Mouse (Mus musculus) embryonic facial prominence, embryonic 12.5 days (tissue): ENCODE data around the gene Rfx7. TPM values are rescaled to one million over a fixed set of nuclear protein-coding genes. Genes with fewer than 3 reads are reported as not detected.
"Not testable (repeated sequence)": the region's sequence is repeated elsewhere in the genome, so short reads cannot be mapped to it uniquely, and the experiment has no call there.

Experiments
- ATAC-seq: fragments of 200-750 bp; cut with Nextera tagmentation; 2 replicates; pipeline ENCODE4 v1.8.0; 2017; ENCODE audit not compliant: insufficient number of reproducible peaks, insufficient read depth, low FRiP score, low TSS enrichment
- H3K27ac ChIP-seq: fragments of 300-500 bp; sonication (generic); 2 replicates; pipeline ENCODE4 v1.5.1; 2016; ENCODE audit warnings: mild to moderate bottlenecking
- H3K27me3 ChIP-seq: fragments of 300-500 bp; sonication (generic); 2 replicates; pipeline ENCODE4 v1.6.1; 2016; ENCODE audit warnings: mild to moderate bottlenecking, moderate library complexity
- H3K36me3 ChIP-seq: fragments of 300-500 bp; sonication (generic); 2 replicates; pipeline ENCODE4 v1.6.1; 2016; ENCODE audit warnings: mild to moderate bottlenecking
- H3K4me1 ChIP-seq: fragments of 300-500 bp; sonication (generic); 2 replicates; pipeline ENCODE4 v1.6.1; 2016
- H3K4me2 ChIP-seq: fragments of 300-500 bp; sonication (generic); replicated peaks from 2 replicates; pipeline ENCODE4 v1.6.1; 2016; ENCODE audit warnings: mild to moderate bottlenecking, moderate library complexity
- H3K4me3 ChIP-seq: fragments of 300-500 bp; sonication (generic); 2 replicates; pipeline ENCODE4 v1.5.1; 2016; ENCODE audit warnings: mild to moderate bottlenecking
- H3K9ac ChIP-seq: fragments of 300-500 bp; sonication (generic); 2 replicates; pipeline ENCODE4 v1.6.1; 2016; ENCODE audit warnings: mild to moderate bottlenecking, moderate library complexity
- H3K9me3 ChIP-seq: fragments of 300-500 bp; sonication (generic); 2 replicates; pipeline ENCODE4 v1.6.1; 2016; ENCODE audit warnings: mild to moderate bottlenecking, moderate library complexity
- WGBS: fragments of 180-500 bp; shearing (Covaris S2); methylation state at CpG from one replicate; pipeline ENCODE4 v1.1.7; 2016; 5-methylcytosine and 5-hydroxymethylcytosine counted together
- polyA plus RNA-seq: library from polyadenylated mRNA; unstranded; fragments of >200 nt; fragmentation: Nextera tagmentation; extraction: Ambion mirVana; gene quantifications from 2 replicates; pipeline ENCODE4 v1.2.1, GENCODE M21; 2016

Rfx7 gene
- polyA plus RNA-seq, 1 experiment from 2014 or later: 14.6 TPM

DNA sequence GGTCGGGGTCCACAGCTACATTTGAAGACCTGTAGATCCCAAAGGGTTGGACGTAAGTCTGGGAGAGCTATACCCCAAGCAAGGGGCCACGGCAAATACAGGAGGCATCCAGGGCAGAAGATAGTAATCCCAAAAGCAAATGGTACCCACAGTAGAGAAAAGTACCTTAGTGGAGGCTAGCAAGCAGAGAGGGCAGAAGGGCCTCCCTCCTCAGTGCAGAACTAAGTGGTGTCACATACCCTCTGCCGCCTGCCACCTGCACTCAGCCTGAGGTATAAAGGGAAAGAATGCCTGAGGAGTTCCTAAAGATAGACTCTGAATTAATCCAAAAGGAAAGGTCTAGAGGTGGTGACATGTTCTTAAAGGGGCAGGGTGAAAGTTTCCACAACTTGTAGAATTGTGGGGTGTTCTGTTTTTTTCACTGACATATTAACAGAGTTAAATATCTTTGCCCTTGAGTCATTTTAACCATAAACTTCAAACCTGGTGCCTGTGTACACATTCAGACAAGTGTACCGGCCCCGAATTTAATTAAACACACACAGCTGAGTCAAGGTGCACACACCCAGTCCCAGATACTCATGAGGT, 109.1 kb downstream of the Rfx7 start:
- peak overlapping the region; percentile 100 for H3K27ac ChIP-seq
- peak overlapping the region; percentile 20; the same call in 1 of the 2 replicates for H3K9ac ChIP-seq
- 57% methylated on average over 6 of the region's 6 CpGs for WGBS
- peaks cover 34% of the 10 kb centered on the region for H3K4me1 ChIP-seq
- H3K9me3 ChIP-seq: no peaks in the 10 kb centered on the region
- H3K27me3 ChIP-seq: no peaks in the 10 kb centered on the region
- ATAC-seq: no peak
- H3K36me3 ChIP-seq: no peaks in the 10 kb centered on the region
- no peak overlapping the region for H3K4me3 ChIP-seq
- H3K4me2 ChIP-seq: peak overlapping the region; percentile 55

GRCm38 (mm10) chr9:72642756-72643447, 110.9 kb downstream of the Rfx7 start:
- not testable (repeated sequence) for H3K27me3 ChIP-seq, H3K27ac ChIP-seq, H3K4me3 ChIP-seq, H3K36me3 ChIP-seq, H3K4me2 ChIP-seq, H3K9ac ChIP-seq, ATAC-seq, H3K9me3 ChIP-seq
- 92% methylated on average over 4 of the region's 4 CpGs for WGBS
- peaks cover 34% of the 10 kb centered on the region for H3K4me1 ChIP-seq

DNA sequence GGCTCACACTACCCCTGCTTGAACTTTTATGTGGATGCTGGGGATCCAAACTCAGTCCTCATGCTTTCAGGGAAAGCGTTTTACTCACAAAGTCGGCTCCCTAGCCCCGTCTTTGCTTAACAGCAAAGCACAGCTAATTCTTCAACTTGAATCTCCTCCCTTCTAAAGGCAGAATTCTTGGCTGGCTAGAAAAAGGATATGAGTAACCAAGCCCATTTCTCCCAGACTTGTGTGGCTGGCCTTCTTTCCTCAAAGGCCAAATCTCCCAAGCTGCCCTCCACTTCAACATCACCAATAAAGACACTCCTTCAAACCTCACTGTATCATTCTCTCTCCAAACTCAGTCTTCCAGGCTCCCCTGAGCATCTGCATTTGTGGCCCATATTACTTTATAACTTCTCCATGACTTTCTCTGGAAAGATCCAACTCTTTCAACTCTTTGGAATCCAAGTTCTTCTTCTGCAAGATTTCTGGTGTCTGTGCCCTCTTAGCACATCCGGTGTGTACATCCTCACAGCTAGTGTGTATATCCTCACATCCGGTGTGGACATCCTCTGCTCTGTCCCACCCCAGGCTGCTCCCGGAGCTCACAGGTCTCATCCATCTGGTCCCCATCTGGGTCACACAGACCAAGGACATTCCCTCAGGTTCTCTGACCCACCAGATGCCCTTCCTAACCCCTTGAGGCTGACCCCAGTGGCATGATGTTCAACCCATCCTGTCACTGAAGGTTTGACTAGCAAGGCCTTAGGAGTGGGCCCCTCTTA, 111.8 kb downstream of the Rfx7 start:
- no peaks in the 10 kb centered on the region for H3K27me3 ChIP-seq
- peak overlapping the region; percentile 18; the same call in 1 of the 2 replicates for H3K27ac ChIP-seq
- 62% methylated on average over 6 of the region's 6 CpGs for WGBS
- no peak overlapping the region for H3K9ac ChIP-seq
- H3K4me3 ChIP-seq: no peak overlapping the region
- no peak overlapping the region for H3K4me2 ChIP-seq
- H3K9me3 ChIP-seq: no peaks in the 10 kb centered on the region
- H3K36me3 ChIP-seq: no peaks in the 10 kb centered on the region
- no peak for ATAC-seq
- peaks cover 34% of the 10 kb centered on the region for H3K4me1 ChIP-seq

- Histone ChIP-seq H3K9ac (no peak overlapping the region), H3K36me3 (no peaks in the 10 kb centered on the region), H3K4me1 (peaks cover 27% of the 10 kb centered on the region), H3K27me3 (no peaks in the 10 kb centered on the region), H3K27ac (peak overlapping the region; percentile 18; the same call in 1 of the 2 replicates), H3K9me3 (no peaks in the 10 kb centered on the region), H3K4me2 (no peak overlapping the region), H3K4me3 (no peak overlapping the region)
- 20% methylated on average over 6 of the region's 6 CpGs for WGBS
- no peak for ATAC-seq
Measured at GRCm38 (mm10) chr9:72644418-72645110, 112.5 kb downstream of the Rfx7 start.

DNA sequence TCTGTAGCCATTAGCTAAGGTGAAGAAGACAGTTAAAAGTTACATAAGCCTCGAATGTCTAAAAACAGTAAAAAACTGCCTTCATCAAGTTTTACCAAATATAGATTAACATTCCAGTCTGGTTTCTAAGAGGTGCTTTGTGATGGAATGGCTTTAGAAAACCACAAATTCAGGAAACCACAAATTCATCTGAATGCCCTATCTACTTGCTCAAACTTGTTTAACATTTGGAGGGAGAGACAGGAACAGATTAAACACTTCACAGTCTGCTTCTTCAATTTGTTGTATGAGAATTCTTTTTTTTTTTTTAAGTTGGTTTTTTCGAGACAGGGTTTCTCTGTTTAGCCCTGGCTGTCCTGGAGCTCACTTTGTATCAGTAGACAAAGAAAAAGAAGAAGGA, 117.7 kb downstream of the Rfx7 start:
- Histone ChIP-seq H3K27ac (0 out of 2 replicates have a peak overlapping the region, but pooled peaks have one; percentile 65), H3K9ac (no peak overlapping the region)
- WGBS: 48% methylated on average over 2 of the region's 2 CpGs

DNA sequence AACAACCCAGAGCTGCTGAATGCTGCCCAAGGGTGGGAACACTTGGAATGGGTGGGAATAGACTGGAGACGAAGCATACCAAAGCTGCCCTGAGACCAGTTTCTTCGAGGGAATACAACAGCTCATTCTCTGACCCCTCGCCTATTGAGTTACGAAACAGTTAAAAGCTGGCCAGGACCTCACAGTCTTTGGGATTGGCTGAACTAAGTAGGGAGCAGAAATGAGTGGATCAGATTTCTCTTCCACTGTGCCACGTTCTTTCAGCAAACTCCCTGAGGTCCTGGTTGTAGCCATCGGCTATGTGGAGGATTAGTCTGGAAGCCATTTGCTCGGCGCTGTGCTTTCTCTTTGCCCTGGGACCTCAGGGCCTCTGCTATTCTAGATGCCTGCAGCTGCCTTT, 120.9 kb downstream of the Rfx7 start:
- 6% methylated on average over 8 of the region's 8 CpGs for WGBS
- H3K4me1 ChIP-seq: peaks cover 37% of the 10 kb centered on the region
- peak overlapping the region; percentile 99 for H3K27ac ChIP-seq
- peak; percentile 86 for ATAC-seq
- 0 out of 2 replicates have a peak overlapping the region, but pooled peaks have one; percentile 19 for H3K9ac ChIP-seq
- no peaks in the 10 kb centered on the region for H3K9me3 ChIP-seq
- no peaks in the 10 kb centered on the region for H3K36me3 ChIP-seq
- H3K4me2 ChIP-seq: peak overlapping the region; percentile 39
- H3K4me3 ChIP-seq: 0 out of 2 replicates have a peak overlapping the region, but pooled peaks have one; percentile 14
- H3K27me3 ChIP-seq: no peaks in the 10 kb centered on the region

More for the DNA sequence above, 117.7 kb downstream of the Rfx7 start:
- ATAC-seq: no peak
- H3K4me1 ChIP-seq: peaks cover 21% of the 10 kb centered on the region
- no peak overlapping the region for H3K4me3 ChIP-seq
- H3K4me2 ChIP-seq: no peak overlapping the region
- no peaks in the 10 kb centered on the region for H3K36me3 ChIP-seq
- no peaks in the 10 kb centered on the region for H3K27me3 ChIP-seq
- no peaks in the 10 kb centered on the region for H3K9me3 ChIP-seq

- Histone ChIP-seq H3K27me3 (no peaks in the 10 kb centered on the region), H3K4me1 (peaks cover 37% of the 10 kb centered on the region), H3K27ac (peak overlapping the region; percentile 99), H3K4me3 (no peak overlapping the region), H3K4me2 (peak overlapping the region; percentile 39), H3K9me3 (no peaks in the 10 kb centered on the region), H3K36me3 (no peaks in the 10 kb centered on the region), H3K9ac (0 out of 2 replicates have a peak overlapping the region, but pooled peaks have one; percentile 19)
- WGBS: 8% methylated on average over 4 of the region's 4 CpGs
- ATAC-seq: no peak
Measured at GRCm38 (mm10) chr9:72653533-72653932, 121.5 kb downstream of the Rfx7 start.

- Histone ChIP-seq H3K4me2 (no peak overlapping the region), H3K4me1 (peaks cover 37% of the 10 kb centered on the region), H3K36me3 (no peaks in the 10 kb centered on the region), H3K9ac (no peak overlapping the region), H3K27me3 (no peaks in the 10 kb centered on the region), H3K4me3 (no peak overlapping the region), H3K27ac (peak overlapping the region; percentile 86), H3K9me3 (no peaks in the 10 kb centered on the region)
- ATAC-seq: no peak
- WGBS: 69% methylated on average over 6 of the region's 6 CpGs
Measured at GRCm38 (mm10) chr9:72654593-72655242, 122.7 kb downstream of the Rfx7 start.

- ATAC-seq: no peak
- H3K36me3 ChIP-seq: no peaks in the 10 kb centered on the region
- no peak overlapping the region for H3K9ac ChIP-seq
- no peak overlapping the region for H3K4me3 ChIP-seq
- H3K27ac ChIP-seq: no peak overlapping the region
- no peak overlapping the region for H3K4me2 ChIP-seq
- no peaks in the 10 kb centered on the region for H3K9me3 ChIP-seq
- H3K27me3 ChIP-seq: no peaks in the 10 kb centered on the region
- 64% methylated on average over 5 of the region's 5 CpGs for WGBS
- H3K4me1 ChIP-seq: peaks cover 37% of the 10 kb centered on the region
Measured at GRCm38 (mm10) chr9:72655602-72656001, 123.6 kb downstream of the Rfx7 start.

GRCm38 (mm10) chr9:72656491-72656890, 124.5 kb downstream of the Rfx7 start:
- Histone ChIP-seq H3K9ac (no peak overlapping the region), H3K27ac (no peak overlapping the region), H3K9me3 (no peaks in the 10 kb centered on the region), H3K36me3 (no peaks in the 10 kb centered on the region), H3K27me3 (no peaks in the 10 kb centered on the region), H3K4me2 (no peak overlapping the region), H3K4me1 (peaks cover 40% of the 10 kb centered on the region), H3K4me3 (no peak overlapping the region)
- ATAC-seq: no peak
- 40% methylated on average over 4 of the region's 4 CpGs for WGBS

DNA sequence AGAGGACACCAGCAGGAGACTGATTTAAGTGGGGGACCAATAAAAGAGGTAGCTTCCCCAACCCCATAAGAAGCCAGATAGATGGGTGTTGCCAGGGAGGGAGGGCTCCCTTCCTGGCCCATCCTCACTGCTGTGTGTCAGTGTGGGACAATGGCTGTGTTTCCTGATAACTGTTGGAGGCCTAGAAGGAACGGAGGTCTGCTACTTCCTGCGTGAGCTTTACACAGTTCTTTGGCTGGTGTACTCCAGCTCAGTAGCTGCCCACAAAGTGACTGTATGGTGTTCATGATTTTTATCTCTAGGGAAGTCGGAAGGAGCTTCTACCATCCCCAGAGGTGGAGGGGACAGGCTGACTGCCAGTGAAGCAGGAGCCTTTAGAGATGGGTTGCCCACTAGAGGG, 124.9 kb downstream of the Rfx7 start:
- Histone ChIP-seq H3K27ac (no peak overlapping the region), H3K4me1 (peaks cover 39% of the 10 kb centered on the region)
- 44% methylated on average over 3 of the region's 3 CpGs for WGBS

More for the DNA sequence above, 124.9 kb downstream of the Rfx7 start:
- ATAC-seq: no peak
- Histone ChIP-seq H3K36me3 (no peaks in the 10 kb centered on the region), H3K27me3 (no peaks in the 10 kb centered on the region), H3K9me3 (no peaks in the 10 kb centered on the region), H3K9ac (no peak overlapping the region), H3K4me3 (no peak overlapping the region), H3K4me2 (no peak overlapping the region)
